Mouse (Mus musculus) hindbrain, embryonic 15.5 days (tissue): ENCODE measurements around the gene Gm20422. TPM values are rescaled to one million over a fixed set of nuclear protein-coding genes. Genes with fewer than 3 reads are reported as not detected.
"Not testable (repeated sequence)": the region's sequence is repeated elsewhere in the genome, so short reads cannot be mapped to it uniquely, and the experiment has no call there.

ENCODE experiments used
- ATAC-seq: fragments of 200-750 bp; cut with Nextera tagmentation; 2 replicates; pipeline ENCODE4 v1.8.0; 2017; ENCODE audit warnings: low read depth, moderate number of reproducible peaks, moderate TSS enrichment; ENCODE audit not compliant: low FRiP score
- H3K27ac ChIP-seq: fragments of 300-500 bp; sonication (generic); replicated peaks from 2 replicates; pipeline ENCODE4 v1.5.1; 2015; ENCODE audit warnings: mild to moderate bottlenecking, inconsistent platforms
- H3K27me3 ChIP-seq: fragments of 300-500 bp; sonication (generic); 2 replicates; pipeline ENCODE4 v1.6.1; 2015; ENCODE audit warnings: control low read depth, inconsistent platforms
- H3K36me3 ChIP-seq: fragments of 300-500 bp; sonication (generic); 2 replicates; pipeline ENCODE4 v1.6.1; 2015; ENCODE audit warnings: control low read depth, inconsistent platforms
- H3K4me1 ChIP-seq: fragments of 300-500 bp; sonication (generic); replicated peaks from 2 replicates; pipeline ENCODE4 v1.6.1; 2015; ENCODE audit warnings: control low read depth, inconsistent platforms
- H3K4me2 ChIP-seq: fragments of 300-500 bp; sonication (generic); 2 replicates; pipeline ENCODE4 v1.6.1; 2015; ENCODE audit warnings: moderate library complexity, mild to moderate bottlenecking, inconsistent platforms
- H3K4me3 ChIP-seq: fragments of 300-500 bp; sonication (generic); 2 replicates; pipeline ENCODE4 v1.5.1; 2015; ENCODE audit warnings: mild to moderate bottlenecking, inconsistent platforms
- H3K9ac ChIP-seq: fragments of 300-500 bp; sonication (generic); 2 replicates; pipeline ENCODE4 v1.6.1; 2015; ENCODE audit warnings: inconsistent platforms
- H3K9me3 ChIP-seq: fragments of 300-500 bp; sonication (generic); 2 replicates; pipeline ENCODE4 v1.6.1; 2016; ENCODE audit warnings: control low read depth, inconsistent platforms
- WGBS: fragments of 180-500 bp; shearing (Covaris S2); methylation state at CpG from one replicate; pipeline ENCODE4 v1.1.7; 2015; 5-methylcytosine and 5-hydroxymethylcytosine counted together
- polyA plus RNA-seq: library from polyadenylated mRNA; unstranded; fragments of >200 nt; fragmentation: Nextera tagmentation; extraction: Ambion mirVana; gene quantifications from 2 replicates; pipeline ENCODE4 v1.2.1, GENCODE M21; 2015

Gm20422 gene
- polyA plus RNA-seq, 1 experiment from 2014 or later, result not detected

DNA sequence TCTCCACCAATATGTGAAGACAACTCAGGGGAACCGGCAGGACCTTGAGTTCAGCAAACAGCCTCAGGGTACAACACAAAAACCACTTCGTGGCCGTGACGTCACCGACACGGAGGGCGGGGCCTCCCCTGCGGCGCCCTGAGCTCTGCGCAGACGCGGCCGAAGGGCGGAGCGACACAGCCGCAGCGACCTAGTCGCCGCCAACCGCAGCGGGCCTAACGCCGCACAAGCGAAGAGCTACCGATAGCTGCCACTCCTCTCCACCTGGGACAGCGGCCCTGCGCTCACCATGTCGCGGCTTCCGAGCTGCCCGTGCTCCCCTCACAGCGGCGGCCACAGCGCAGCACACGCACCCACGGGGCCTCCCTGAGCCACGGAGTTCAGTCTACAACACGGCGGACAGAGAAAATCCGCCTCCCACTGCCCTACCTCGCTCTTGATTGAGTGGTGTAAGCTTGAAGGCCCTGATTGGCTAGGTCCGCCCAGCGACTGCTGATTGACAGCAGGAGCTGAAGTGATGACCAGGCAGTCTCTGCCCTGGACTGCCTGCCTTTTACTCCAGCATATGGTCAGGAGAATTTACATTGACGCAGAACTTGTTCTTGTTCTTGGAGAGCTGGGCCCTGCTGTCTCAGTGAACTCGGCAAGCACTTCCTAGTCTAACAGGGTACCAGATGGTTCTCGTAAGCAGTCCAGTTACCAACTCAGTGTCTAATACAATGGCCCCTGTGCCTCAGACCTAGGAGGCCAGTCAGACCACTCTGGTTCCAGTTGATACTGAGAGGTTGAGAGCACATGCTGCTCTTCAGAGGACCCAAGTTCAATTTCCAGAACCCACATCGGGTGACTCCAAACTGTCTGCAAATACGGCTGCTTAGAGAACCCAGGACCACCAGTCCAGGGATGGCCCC, 24.9 kb downstream of the Gm20422 start, which contains the start of gene Zfp963:
Gene Zfp963 (minus strand): TSS at position 427 of the 911 bp plus-strand sequence.
- peaks cover 17% of the 10 kb centered on the region for H3K4me1 ChIP-seq
- peak within 1 kb of the TSS; percentile 90 for H3K4me3 ChIP-seq
- H3K27ac ChIP-seq, result peak within 1 kb of the TSS; percentile 100
- H3K9ac ChIP-seq, result peak within 1 kb of the TSS; percentile 99
- no peaks in the 10 kb centered on the region for H3K36me3 ChIP-seq
- WGBS, result 3% methylated on average over 48 of the region's 48 CpGs
- H3K27me3 ChIP-seq, result no peaks in the 10 kb centered on the region
- peak; percentile 99 for ATAC-seq
- H3K4me2 ChIP-seq, result peak within 1 kb of the TSS; percentile 66
- H3K9me3 ChIP-seq, result no peaks in the 10 kb centered on the region

DNA sequence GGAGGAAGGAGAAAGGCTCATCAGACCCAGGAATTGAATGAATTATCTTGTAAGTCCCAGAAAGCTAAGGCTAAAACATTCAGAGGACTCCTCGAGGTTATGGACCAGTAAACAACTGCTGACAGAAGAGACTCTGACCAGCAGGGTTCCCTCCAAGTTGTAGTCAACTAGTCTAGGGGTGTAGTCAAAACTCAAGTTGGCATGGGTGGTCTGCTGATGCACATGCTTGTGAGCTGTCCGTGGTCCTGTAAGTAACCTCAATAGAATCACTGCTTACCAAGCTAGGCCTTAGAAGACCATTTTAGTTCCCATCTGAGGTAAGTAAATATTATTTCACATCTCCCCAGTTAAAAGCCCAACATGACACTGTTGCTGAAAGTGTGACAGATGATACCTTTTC, 33.5 kb downstream of the Gm20422 start:
- H3K4me2 ChIP-seq, result no peak overlapping the region
- H3K4me1 ChIP-seq, result no peaks in the 10 kb centered on the region
- H3K27ac ChIP-seq, result no peak overlapping the region
- no peaks in the 10 kb centered on the region for H3K9me3 ChIP-seq
- peaks cover 25% of the 10 kb centered on the region for H3K36me3 ChIP-seq
- no peak for ATAC-seq
- 83% methylated on average over 2 of the region's 2 CpGs for WGBS
- no peak overlapping the region for H3K4me3 ChIP-seq
- no peak overlapping the region for H3K9ac ChIP-seq
- no peaks in the 10 kb centered on the region for H3K27me3 ChIP-seq

DNA sequence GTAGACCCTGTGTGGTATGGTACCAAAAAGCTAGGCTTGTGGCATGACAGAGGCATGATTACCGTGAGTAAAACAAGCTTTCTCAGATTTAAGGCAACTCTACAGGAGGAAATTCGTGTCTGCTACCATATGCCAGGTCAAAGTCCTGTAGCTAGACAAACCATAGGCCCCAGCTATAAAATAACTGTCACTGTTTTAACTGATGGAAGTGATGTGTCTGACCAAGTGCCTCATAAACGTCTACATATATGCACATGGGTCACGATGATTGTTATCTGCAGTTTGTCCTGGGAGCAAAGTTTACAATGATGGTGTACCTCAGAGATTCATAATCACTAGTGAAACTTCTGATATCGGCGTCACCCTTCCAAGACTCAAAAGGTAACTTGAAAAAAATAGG, 33.9 kb downstream of the Gm20422 start:
- Histone ChIP-seq H3K4me3 (no peak overlapping the region), H3K9ac (no peak overlapping the region), H3K4me1 (no peaks in the 10 kb centered on the region), H3K36me3 (peaks cover 25% of the 10 kb centered on the region), H3K27ac (no peak overlapping the region), H3K9me3 (no peaks in the 10 kb centered on the region), H3K4me2 (no peak overlapping the region), H3K27me3 (no peaks in the 10 kb centered on the region)
- ATAC-seq, result no peak
- WGBS, result 87% methylated on average over 6 of the region's 6 CpGs

DNA sequence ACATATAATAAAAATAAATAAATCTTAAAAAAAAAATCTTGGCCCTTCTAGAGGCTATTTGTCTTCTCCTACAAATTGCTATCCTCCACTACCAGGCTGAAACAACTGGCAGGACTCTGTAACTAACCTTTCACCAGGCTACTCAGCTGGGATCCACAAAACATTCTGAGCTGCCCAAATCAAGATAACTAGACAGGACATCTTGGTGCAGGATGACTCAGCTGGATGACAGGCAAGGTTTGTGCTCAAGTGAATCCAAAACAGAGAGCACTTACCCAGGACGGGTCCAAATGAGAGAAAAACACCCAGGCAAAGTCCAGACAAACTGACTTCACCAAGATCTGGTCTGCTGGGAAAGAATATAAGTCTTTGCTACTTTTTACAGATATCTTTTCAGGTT, 39.2 kb downstream of the Gm20422 start:
- H3K9me3 ChIP-seq, result no peaks in the 10 kb centered on the region; the same call in 1 of the 2 replicates
- no peak for ATAC-seq

DNA sequence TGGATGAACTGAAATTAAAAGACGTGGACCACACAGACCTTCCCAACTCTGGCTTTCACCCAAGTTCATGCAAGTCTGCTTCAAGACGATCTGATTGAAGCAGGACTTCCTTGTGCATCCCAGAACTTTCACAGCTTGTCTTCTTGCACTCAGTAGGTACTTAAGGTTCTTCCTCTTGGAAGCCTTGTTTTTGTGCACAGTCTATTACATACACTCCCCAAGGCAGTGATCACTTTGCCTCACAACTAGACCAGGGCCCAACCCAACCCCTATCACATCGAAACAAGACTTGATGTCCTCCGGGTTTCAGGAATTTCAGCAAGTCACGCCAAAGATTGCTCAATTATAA, 57.5 kb downstream of the Gm20422 start:
- no peak for ATAC-seq

More for the DNA sequence above, 39.2 kb downstream of the Gm20422 start:
- Histone ChIP-seq H3K4me1 (no peaks in the 10 kb centered on the region), H3K36me3 (no peaks in the 10 kb centered on the region), H3K9ac (no peak overlapping the region), H3K27ac (no peak overlapping the region), H3K4me2 (no peak overlapping the region), H3K27me3 (no peaks in the 10 kb centered on the region), H3K4me3 (no peak overlapping the region)
- WGBS, result 92% methylated on average over 1 of the region's 1 CpGs

DNA sequence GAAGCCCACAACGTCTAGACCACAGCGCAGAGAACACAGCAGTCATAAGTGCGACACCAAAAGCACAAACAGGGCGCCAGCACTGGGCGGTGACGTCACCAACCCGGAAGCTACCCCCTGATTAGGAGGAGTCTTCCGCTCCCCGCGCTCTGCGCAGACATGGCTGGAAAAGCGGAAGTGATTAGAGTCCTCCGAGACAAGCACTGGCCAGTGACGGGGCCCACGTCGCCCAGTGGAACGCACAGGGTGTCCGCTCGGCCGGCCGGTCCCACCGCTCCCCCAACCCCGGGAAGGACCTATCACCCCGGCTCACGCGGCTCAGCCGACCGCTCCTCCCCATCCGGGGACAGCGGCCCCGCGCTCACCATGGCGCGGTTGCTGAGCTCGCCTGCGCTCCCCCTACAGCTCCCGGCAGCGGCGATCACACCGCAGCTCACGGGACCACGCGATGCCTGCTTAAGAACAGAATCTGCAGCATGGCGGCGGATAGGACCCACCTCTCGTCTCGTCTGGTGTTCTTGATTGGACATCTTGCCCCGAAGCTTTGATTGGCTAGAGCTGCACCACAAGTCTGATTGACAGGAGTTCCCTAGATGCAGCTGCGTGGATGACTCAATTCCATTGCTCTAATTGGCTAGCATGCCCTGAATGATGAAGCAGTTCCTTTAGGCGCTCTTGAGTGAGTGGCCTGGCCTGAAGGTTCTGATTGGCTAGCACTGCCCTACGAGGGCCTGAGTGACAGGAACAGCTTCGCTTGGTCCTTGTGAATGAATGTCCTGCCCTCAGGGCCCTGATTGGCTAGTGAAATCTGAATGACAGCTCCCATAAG, 58.1 kb downstream of the Gm20422 start:
- peak overlapping the region; percentile 86 for H3K4me3 ChIP-seq
- no peaks in the 10 kb centered on the region for H3K9me3 ChIP-seq
- under 1% methylated on average over 52 of the region's 52 CpGs for WGBS
- no peaks in the 10 kb centered on the region for H3K27me3 ChIP-seq
- H3K27ac ChIP-seq, result peak overlapping the region; percentile 100
- peaks cover 28% of the 10 kb centered on the region for H3K4me1 ChIP-seq
- peak overlapping the region; percentile 95 for H3K9ac ChIP-seq
- ATAC-seq, result peak; percentile 99
- H3K36me3 ChIP-seq, result no peaks in the 10 kb centered on the region
- H3K4me2 ChIP-seq, result peak overlapping the region; percentile 57

More for the DNA sequence above, 57.5 kb downstream of the Gm20422 start:
- H3K9ac ChIP-seq, result no peak overlapping the region
- H3K4me2 ChIP-seq, result peak overlapping the region; percentile 57
- peak overlapping the region; percentile 100 for H3K27ac ChIP-seq
- H3K27me3 ChIP-seq, result no peaks in the 10 kb centered on the region
- H3K4me3 ChIP-seq, result peak overlapping the region; percentile 86
- H3K4me1 ChIP-seq, result peaks cover 28% of the 10 kb centered on the region
- no peaks in the 10 kb centered on the region for H3K9me3 ChIP-seq
- H3K36me3 ChIP-seq, result no peaks in the 10 kb centered on the region
- 47% methylated on average over 5 of the region's 5 CpGs for WGBS

DNA sequence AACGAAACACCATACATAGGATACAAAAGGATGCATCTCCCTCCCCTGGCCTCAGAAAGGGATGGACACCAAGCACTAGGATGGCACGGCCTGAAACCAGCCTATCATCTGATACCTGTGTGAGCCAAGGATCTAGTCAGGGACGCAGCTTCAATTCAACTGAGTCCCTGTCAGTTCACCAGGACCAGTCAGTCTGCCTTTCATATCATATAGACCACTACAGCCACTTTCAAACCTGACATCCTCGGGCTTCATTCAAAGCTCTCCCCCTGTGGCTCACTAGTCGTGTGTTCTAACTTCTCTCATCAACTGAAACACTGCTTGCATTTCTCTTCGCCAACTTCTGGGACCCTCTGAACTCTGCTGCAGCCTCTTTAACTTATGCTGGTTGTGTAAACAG, 59.3 kb downstream of the Gm20422 start:
- no peak for ATAC-seq
- 84% methylated on average over 6 of the region's 6 CpGs for WGBS

DNA sequence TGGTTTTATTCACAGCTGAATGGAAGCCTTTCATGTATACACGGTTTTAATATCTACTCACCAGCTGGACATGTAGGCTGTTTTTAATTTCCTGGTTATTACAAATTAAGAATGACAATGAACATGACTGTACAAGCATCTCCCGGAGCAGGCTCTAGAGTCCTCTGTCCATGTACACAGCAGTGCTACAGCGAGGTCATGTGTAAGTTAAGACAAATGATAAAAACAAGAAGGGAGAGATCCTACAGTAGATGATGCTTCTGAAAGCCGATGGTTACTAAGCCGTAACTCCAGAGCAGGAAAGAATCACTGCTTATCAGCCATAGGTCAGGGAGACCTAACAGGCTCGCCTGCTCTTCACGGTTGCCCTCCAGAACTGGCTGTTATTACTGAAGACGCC, 61.2 kb downstream of the Gm20422 start:
- 91% methylated on average over 8 of the region's 8 CpGs for WGBS
- Histone ChIP-seq H3K9ac (no peak overlapping the region), H3K36me3 (peaks cover 18% of the 10 kb centered on the region), H3K4me1 (peaks cover 28% of the 10 kb centered on the region), H3K4me3 (no peak overlapping the region), H3K27ac (no peak overlapping the region), H3K27me3 (no peaks in the 10 kb centered on the region), H3K9me3 (no peaks in the 10 kb centered on the region), H3K4me2 (no peak overlapping the region)
- no peak for ATAC-seq

More for the DNA sequence above, 59.3 kb downstream of the Gm20422 start:
- Histone ChIP-seq H3K9me3 (no peaks in the 10 kb centered on the region), H3K27ac (no peak overlapping the region), H3K9ac (0 out of 2 replicates have a peak overlapping the region, but pooled peaks have one; percentile 14), H3K4me2 (peak overlapping the region; percentile 57), H3K36me3 (no peaks in the 10 kb centered on the region), H3K4me3 (peak overlapping the region; percentile 86), H3K27me3 (no peaks in the 10 kb centered on the region), H3K4me1 (peaks cover 28% of the 10 kb centered on the region)

DNA sequence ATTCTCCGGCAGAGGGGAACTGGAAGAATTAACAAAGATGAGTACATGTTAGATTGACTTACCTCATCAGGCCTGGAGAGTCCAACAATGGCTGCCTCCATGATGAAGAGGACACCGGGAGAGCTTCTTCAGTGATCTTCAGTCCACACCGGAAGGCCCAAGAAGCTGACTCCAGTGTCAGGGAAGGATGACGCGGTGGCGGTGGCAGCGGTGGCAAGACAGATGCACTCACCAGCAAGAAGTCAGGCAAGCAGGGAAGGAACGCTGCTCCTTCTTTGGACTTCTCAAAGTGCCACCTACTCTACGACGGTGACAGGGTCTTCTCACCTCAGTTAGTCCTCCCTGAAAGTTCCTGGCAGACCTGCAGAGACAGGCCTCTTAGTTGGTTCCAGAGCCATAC, 64.1 kb downstream of the Gm20422 start, which contains the start of gene Zfp869:
Gene Zfp869 (minus strand): TSS at position 101 of the 400 bp plus-strand sequence.
- ATAC-seq, H3K27ac ChIP-seq, H3K27me3 ChIP-seq, H3K9ac ChIP-seq, H3K4me2 ChIP-seq, H3K9me3 ChIP-seq, H3K4me3 ChIP-seq: not testable (repeated sequence)
- Histone ChIP-seq H3K36me3 (peaks cover 47% of the 10 kb centered on the region), H3K4me1 (peaks cover 21% of the 10 kb centered on the region)
- WGBS, result 98% methylated on average over 10 of the region's 10 CpGs

DNA sequence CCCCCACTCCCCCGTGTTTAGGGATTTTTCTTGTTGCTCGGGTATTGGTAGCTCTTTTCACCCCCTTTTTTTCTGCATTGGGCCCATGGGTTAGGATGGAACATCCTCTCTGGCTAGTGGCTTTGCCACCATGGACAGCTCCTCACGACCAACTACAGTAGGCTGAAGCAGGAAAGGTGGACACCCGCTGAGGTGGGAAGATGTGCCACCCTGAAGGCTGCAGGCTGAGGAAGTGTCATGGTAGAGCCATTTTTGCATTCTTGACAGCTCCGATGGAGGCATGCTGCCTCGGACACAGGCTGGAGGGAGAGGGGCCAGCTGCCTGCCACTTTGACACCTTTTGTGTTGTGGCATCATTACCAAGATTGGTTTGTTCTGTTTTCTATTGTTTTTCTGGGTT, 72.9 kb downstream of the Gm20422 start:
- no peak overlapping the region for H3K9ac ChIP-seq
- no peak overlapping the region for H3K4me2 ChIP-seq
- ATAC-seq, result no peak
- H3K9me3 ChIP-seq, result no peaks in the 10 kb centered on the region
- H3K4me3 ChIP-seq, result no peak overlapping the region
- H3K27ac ChIP-seq, result no peak overlapping the region
- no peaks in the 10 kb centered on the region for H3K4me1 ChIP-seq
- WGBS, result 77% methylated on average over 6 of the region's 6 CpGs
- H3K27me3 ChIP-seq, result no peaks in the 10 kb centered on the region
- peaks cover 39% of the 10 kb centered on the region for H3K36me3 ChIP-seq
